Mouse (Mus musculus) neural tube, embryonic 14.5 days (tissue): Measurements from ENCODE around the gene Abhd17c. TPM values are rescaled to one million over a fixed set of nuclear protein-coding genes. Genes with fewer than 3 reads are reported as not detected.

Source experiments
- ATAC-seq: fragments of 200-750 bp; cut with Nextera tagmentation; 2 replicates; pipeline ENCODE4 v1.8.0; 2017; ENCODE audit warnings: low read depth, mild to moderate bottlenecking, moderate TSS enrichment, moderate library complexity
- H3K27ac ChIP-seq: fragments of 300-500 bp; sonication (generic); 2 replicates; pipeline ENCODE4 v1.5.1; 2014; ENCODE audit warnings: low read depth, mild to moderate bottlenecking, control low read depth, low read length, moderate library complexity, mixed read lengths
- H3K27me3 ChIP-seq: fragments of 300-500 bp; sonication (generic); 2 replicates; pipeline ENCODE4 v1.6.1; 2014; ENCODE audit warnings: low read length; ENCODE audit not compliant: control insufficient read depth, insufficient read depth
- H3K36me3 ChIP-seq: fragments of 300-500 bp; sonication (generic); 2 replicates; pipeline ENCODE4 v1.6.1; 2014; ENCODE audit warnings: low read length, mixed read lengths; ENCODE audit not compliant: control insufficient read depth, insufficient read depth
- H3K4me1 ChIP-seq: fragments of 300-500 bp; sonication (generic); 2 replicates; pipeline ENCODE4 v1.6.1; 2014; ENCODE audit warnings: low read length; ENCODE audit not compliant: control insufficient read depth, insufficient read depth
- H3K4me2 ChIP-seq: fragments of 300-500 bp; sonication (generic); 2 replicates; pipeline ENCODE4 v1.6.1; 2014; ENCODE audit warnings: mild to moderate bottlenecking, low read depth, low read length, control low read depth
- H3K4me3 ChIP-seq: fragments of 300-500 bp; sonication (generic); 2 replicates; pipeline ENCODE4 v1.5.1; 2014; ENCODE audit warnings: low read depth, low read length, control low read depth, mixed read lengths
- H3K9ac ChIP-seq: fragments of 300-500 bp; sonication (generic); replicated peaks from 2 replicates; pipeline ENCODE4 v1.6.1; 2014; ENCODE audit warnings: low read depth, mild to moderate bottlenecking, control low read depth, low read length, mixed read lengths
- H3K9me3 ChIP-seq: fragments of 300-500 bp; sonication (generic); 2 replicates; pipeline ENCODE4 v1.6.1; 2016; ENCODE audit warnings: low read length; ENCODE audit not compliant: control insufficient read depth
- WGBS: fragments of 180-500 bp; shearing (Covaris S2); extraction: QIAGEN DNeasy Blood & Tissue Kit; methylation state at CpG from one replicate; pipeline ENCODE4 v1.1.7; 2014; 5-methylcytosine and 5-hydroxymethylcytosine counted together
- polyA plus RNA-seq: library from polyadenylated mRNA; unstranded; fragments of >200 nt; fragmentation: Nextera tagmentation; extraction: Ambion mirVana; gene quantifications from 2 replicates; pipeline ENCODE4 v1.2.1, GENCODE M21; 2014

Abhd17c gene
- polyA plus RNA-seq, 1 experiment from 2014 or later, result 39.7 TPM

GRCm38 (mm10) chr7:84174655-84175448, 23.2 kb upstream of the Abhd17c start:
- Histone ChIP-seq H3K4me3 (no peak overlapping the region), H3K9me3 (no peaks in the 10 kb centered on the region), H3K36me3 (no peaks in the 10 kb centered on the region), H3K4me1 (no peaks in the 10 kb centered on the region), H3K27ac (no peak overlapping the region), H3K4me2 (no peak overlapping the region), H3K9ac (no peak overlapping the region), H3K27me3 (no peaks in the 10 kb centered on the region)
- WGBS, result 85% methylated on average over 11 of the region's 11 CpGs
- no peak for ATAC-seq

GRCm38 (mm10) chr7:84173394-84173793, 21.7 kb upstream of the Abhd17c start:
- H3K27ac ChIP-seq, result no peak overlapping the region
- H3K9me3 ChIP-seq, result no peaks in the 10 kb centered on the region
- H3K4me2 ChIP-seq, result no peak overlapping the region
- 92% methylated on average over 4 of the region's 4 CpGs for WGBS
- no peaks in the 10 kb centered on the region for H3K36me3 ChIP-seq
- no peak overlapping the region for H3K9ac ChIP-seq
- no peak for ATAC-seq
- no peaks in the 10 kb centered on the region for H3K4me1 ChIP-seq
- no peak overlapping the region for H3K4me3 ChIP-seq
- H3K27me3 ChIP-seq, result no peaks in the 10 kb centered on the region

GRCm38 (mm10) chr7:84171177-84171787, 19.6 kb upstream of the Abhd17c start:
- ATAC-seq, result no peak
- Histone ChIP-seq H3K4me2 (no peak overlapping the region), H3K4me1 (no peaks in the 10 kb centered on the region), H3K27me3 (no peaks in the 10 kb centered on the region), H3K4me3 (no peak overlapping the region), H3K9ac (no peak overlapping the region), H3K27ac (no peak overlapping the region), H3K9me3 (no peaks in the 10 kb centered on the region), H3K36me3 (no peaks in the 10 kb centered on the region)
- WGBS, result 92% methylated on average over 1 of the region's 1 CpGs

- Histone ChIP-seq H3K4me1 (no peaks in the 10 kb centered on the region), H3K27ac (no peak overlapping the region), H3K27me3 (no peaks in the 10 kb centered on the region), H3K9me3 (no peaks in the 10 kb centered on the region), H3K4me2 (no peak overlapping the region), H3K9ac (no peak overlapping the region), H3K4me3 (no peak overlapping the region), H3K36me3 (no peaks in the 10 kb centered on the region)
- WGBS, result 98% methylated on average over 2 of the region's 2 CpGs
- ATAC-seq, result no peak
Measured at GRCm38 (mm10) chr7:84168355-84168754, 16.7 kb upstream of the Abhd17c start.

GRCm38 (mm10) chr7:84166721-84167419, 15.2 kb upstream of the Abhd17c start:
- Histone ChIP-seq H3K9ac (no peak overlapping the region), H3K4me1 (no peaks in the 10 kb centered on the region), H3K4me2 (no peak overlapping the region), H3K36me3 (no peaks in the 10 kb centered on the region), H3K27ac (no peak overlapping the region), H3K4me3 (no peak overlapping the region), H3K9me3 (no peaks in the 10 kb centered on the region), H3K27me3 (no peaks in the 10 kb centered on the region)
- ATAC-seq, result no peak
- 89% methylated on average over 4 of the region's 4 CpGs for WGBS

- WGBS, result 42% methylated on average over 1 of the region's 1 CpGs
- Histone ChIP-seq H3K27me3 (no peaks in the 10 kb centered on the region), H3K9ac (no peak overlapping the region), H3K4me1 (no peaks in the 10 kb centered on the region), H3K4me2 (no peak overlapping the region), H3K9me3 (no peaks in the 10 kb centered on the region), H3K36me3 (no peaks in the 10 kb centered on the region), H3K4me3 (no peak overlapping the region), H3K27ac (no peak overlapping the region)
- ATAC-seq, result no peak
Measured at GRCm38 (mm10) chr7:84166007-84166406, 14.3 kb upstream of the Abhd17c start.

- H3K4me3 ChIP-seq, result no peak overlapping the region
- H3K27me3 ChIP-seq, result no peaks in the 10 kb centered on the region
- H3K9me3 ChIP-seq, result no peaks in the 10 kb centered on the region
- ATAC-seq, result no peak
- no peak overlapping the region for H3K9ac ChIP-seq
- H3K36me3 ChIP-seq, result no peaks in the 10 kb centered on the region
- 54% methylated on average over 3 of the region's 3 CpGs for WGBS
- no peaks in the 10 kb centered on the region for H3K4me1 ChIP-seq
- no peak overlapping the region for H3K4me2 ChIP-seq
- H3K27ac ChIP-seq, result no peak overlapping the region
Measured at GRCm38 (mm10) chr7:84165288-84165687, 13.6 kb upstream of the Abhd17c start.

- Histone ChIP-seq H3K9ac (no peak overlapping the region), H3K4me3 (no peak overlapping the region), H3K4me1 (no peaks in the 10 kb centered on the region), H3K36me3 (no peaks in the 10 kb centered on the region), H3K27me3 (no peaks in the 10 kb centered on the region), H3K9me3 (no peaks in the 10 kb centered on the region), H3K4me2 (no peak overlapping the region), H3K27ac (no peak overlapping the region)
- no peak for ATAC-seq
- 85% methylated on average over 4 of the region's 4 CpGs for WGBS
Measured at GRCm38 (mm10) chr7:84164880-84165279, 13.2 kb upstream of the Abhd17c start.

GRCm38 (mm10) chr7:84164419-84164818, 12.7 kb upstream of the Abhd17c start:
- H3K4me1 ChIP-seq, result no peaks in the 10 kb centered on the region
- H3K36me3 ChIP-seq, result no peaks in the 10 kb centered on the region
- H3K4me2 ChIP-seq, result no peak overlapping the region
- no peak for ATAC-seq
- H3K27me3 ChIP-seq, result no peaks in the 10 kb centered on the region
- H3K27ac ChIP-seq, result no peak overlapping the region
- no peak overlapping the region for H3K9ac ChIP-seq
- no peak overlapping the region for H3K4me3 ChIP-seq
- WGBS, result 79% methylated on average over 2 of the region's 2 CpGs
- H3K9me3 ChIP-seq, result no peaks in the 10 kb centered on the region
